Mouse (Mus musculus) heart, postnatal 10 days (tissue): ENCODE results near the gene Zfyve21. TPM values are rescaled to one million over a fixed set of nuclear protein-coding genes. Genes with fewer than 3 reads are reported as not detected.

Experiments used
- DNase-seq, 2 experiments: peaks; one replicate each; pipeline ENCODE4 v3.0.0; 2021
- intact Hi-C: fragments of 180-260 bp; cut with DNase I; formaldehyde crosslinking; loops from one replicate; pipeline ENCODE4 v1.15.1; 2025
- total RNA-seq, 2 experiments: library from RNA; stranded (reverse); gene quantifications; 2 replicates each; pipeline ENCODE4 v1.2.3; 2021

The Zfyve21 gene
- total RNA-seq, 2 experiments from 2014 or later: 44.5 to 53.2 TPM

GRCm38 (mm10) chr12:111798493-111798892 lies 15.5 kb upstream of the Zfyve21 start:
- intact Hi-C loops: no loop called here
- no peak for DNase-seq

GRCm38 (mm10) chr12:111800459-111801183 lies 13.3 kb upstream of the Zfyve21 start:
- peak; percentile 52 to 56 for DNase-seq
- intact Hi-C loops: no loop called here

DNA sequence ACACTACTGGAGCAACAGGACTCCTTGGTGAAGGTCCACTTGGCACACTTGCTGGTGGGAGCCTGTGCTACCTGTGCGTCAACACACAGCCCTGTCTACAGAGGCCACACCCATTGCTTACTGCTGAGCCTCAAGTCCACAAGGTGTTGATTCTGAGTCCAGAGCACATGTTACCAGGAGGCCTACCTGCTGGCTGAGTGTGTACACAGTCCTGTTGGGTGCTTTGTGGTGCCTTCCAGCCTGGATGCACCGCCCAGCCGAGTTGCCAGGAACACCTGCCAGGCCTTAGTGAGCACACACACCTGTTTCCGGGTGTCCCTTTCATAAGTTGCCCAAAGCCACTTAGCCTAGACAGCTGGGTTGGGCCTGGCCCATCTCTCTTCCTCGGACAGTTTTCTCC lies 10.4 kb upstream of the Zfyve21 start:
- no peak for DNase-seq
- intact Hi-C loops: no loop called here

DNA sequence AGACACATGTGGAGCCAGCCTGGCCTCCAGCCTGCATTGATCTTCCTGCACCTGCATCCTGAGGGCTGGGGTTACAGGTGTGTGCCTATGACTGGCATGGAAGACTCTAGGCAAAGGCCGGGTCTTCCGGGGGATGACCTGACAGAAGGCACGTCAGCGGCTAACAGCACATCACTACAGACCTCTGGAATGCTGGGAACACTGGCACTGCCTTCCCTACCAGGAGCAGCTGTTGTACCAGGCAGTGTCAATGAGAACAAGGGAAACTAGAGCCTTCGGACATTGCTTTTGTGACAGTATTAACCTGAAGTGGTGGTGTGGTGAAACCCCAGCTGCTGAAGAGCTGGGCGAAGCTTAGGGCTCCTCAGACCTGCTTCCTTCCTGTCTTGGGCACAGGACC lies 5.2 kb upstream of the Zfyve21 start:
- DNase-seq: no peak
- intact Hi-C loops: no loop called here

DNA sequence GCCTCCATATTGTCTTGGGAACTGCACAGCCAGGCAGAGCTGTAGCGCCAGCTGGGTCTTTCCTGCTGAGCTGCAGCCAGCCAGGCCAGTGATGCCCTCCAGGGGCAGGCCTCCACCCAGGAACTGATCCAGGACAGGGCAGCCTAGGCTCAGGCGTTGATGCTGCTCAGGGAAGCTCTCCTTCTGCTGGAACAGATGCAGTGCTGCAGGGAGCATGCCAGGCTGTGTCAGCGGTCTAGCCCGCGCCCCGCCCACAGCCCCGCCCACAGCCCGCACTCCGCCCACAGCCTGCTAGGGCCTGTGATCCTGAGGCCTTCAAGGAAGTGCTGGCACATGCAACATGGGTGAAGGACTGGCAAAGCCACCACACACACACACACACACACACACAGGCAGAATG lies 4.2 kb upstream of the Zfyve21 start:
- intact Hi-C loops: no loop called here
- DNase-seq: peak; percentile 84 to 86

GRCm38 (mm10) chr12:111812075-111812474 lies 1.9 kb upstream of the Zfyve21 start:
- intact Hi-C loops: no loop called here
- DNase-seq: no peak

- DNase-seq: no peak
- intact Hi-C loops: no loop called here
Observed at GRCm38 (mm10) chr12:111812611-111813010, 1.4 kb upstream of the Zfyve21 start.

- intact Hi-C loops: no loop called here
- DNase-seq: peak in 1 of 2 experiments; percentile 45
Observed at GRCm38 (mm10) chr12:111813111-111813765, 732 bp upstream of the Zfyve21 start.

GRCm38 (mm10) chr12:111814769-111815762 lies 1.1 kb downstream of the Zfyve21 start:
- no peak for DNase-seq
- intact Hi-C loops: no loop called here

DNA sequence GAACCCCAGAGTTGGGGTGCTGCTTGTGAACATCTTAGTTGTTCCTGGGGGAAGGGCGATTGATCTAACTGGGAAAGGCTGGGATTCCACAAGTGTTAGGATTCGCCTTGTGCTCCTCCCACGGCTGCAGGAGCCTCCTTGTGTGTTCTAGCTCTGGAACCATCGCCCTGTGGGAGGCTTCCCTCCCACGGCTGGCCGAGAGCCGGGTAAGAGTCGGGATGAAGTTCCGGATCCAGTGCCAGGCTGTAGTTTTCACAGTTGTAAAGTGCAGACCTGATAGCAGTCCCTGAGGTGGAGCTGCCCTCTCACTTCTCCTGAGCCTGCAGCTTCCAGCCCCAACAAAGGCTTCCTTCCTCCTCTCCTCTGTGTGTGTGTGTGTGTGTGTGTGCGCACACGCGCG lies 2.6 kb downstream of the Zfyve21 start:
- DNase-seq: peak; percentile 53 to 59
- intact Hi-C loops: no loop called here

DNA sequence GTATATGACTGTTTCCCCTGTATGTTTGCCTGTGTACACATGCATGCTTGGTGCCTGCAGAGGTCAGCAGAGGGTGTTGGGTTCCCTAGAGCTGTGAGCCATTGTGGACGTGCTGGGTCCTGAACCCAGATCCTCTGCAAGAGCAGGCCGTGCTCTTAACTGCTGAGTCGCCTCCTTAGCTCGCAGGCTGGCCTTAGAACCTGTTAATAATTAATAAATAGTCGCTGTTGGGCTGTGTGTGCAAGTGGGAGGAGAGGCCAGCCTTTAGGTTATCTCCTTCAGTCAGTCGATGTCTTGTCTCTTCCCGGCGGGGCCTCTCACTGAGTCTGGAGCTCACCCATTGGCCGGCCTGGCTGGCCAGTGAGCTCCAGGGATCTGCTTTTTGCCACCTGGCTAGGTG lies 3.0 kb downstream of the Zfyve21 start:
- intact Hi-C loops: no loop called here

GRCm38 (mm10) chr12:111817991-111818390 lies 4.0 kb downstream of the Zfyve21 start:
- intact Hi-C loops: no loop called here
- no peak for DNase-seq

More for the DNA sequence above, 3.0 kb downstream of the Zfyve21 start:
- no peak for DNase-seq

DNA sequence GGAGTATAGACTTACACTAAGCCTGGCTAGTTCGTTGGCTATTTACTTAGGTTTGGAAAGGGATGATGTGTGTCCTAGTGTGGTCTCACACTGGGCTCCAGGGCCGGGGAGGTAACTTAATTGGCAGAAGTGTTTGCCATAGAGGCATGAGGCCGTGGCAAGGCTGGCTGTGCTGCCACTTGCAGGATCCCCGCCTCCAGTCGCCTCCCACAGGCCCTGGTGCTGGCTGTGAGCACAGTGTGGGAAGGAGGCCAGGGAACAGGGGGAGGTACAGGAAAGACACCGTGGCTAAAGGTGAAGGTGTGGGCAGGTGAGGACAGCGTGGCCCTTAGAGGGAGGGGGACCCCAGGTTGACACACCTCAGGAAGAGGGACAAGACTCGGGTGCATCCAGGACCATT lies 6.0 kb downstream of the Zfyve21 start:
- no peak for DNase-seq
- intact Hi-C loops: no loop called here

DNA sequence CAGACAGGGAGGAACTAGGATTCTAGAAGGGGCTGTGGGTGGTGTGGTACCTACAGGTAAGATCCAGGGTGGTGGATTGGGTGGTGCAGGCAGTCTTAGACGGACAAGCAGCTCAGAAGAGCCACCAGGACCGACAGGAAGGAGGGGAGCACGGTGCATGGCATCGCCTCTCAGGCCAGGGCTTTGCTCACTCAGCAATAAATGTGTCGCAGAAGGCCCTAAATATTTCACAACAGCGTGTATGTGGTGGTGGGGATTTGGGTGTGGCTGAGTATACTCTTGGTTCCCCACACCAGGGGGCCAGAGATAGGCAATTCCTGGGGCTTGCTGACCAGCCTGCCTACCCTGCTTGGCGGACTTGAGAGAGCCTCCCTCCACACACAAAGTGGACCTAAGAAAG lies 6.7 kb downstream of the Zfyve21 start:
- intact Hi-C loops: no loop called here

DNA sequence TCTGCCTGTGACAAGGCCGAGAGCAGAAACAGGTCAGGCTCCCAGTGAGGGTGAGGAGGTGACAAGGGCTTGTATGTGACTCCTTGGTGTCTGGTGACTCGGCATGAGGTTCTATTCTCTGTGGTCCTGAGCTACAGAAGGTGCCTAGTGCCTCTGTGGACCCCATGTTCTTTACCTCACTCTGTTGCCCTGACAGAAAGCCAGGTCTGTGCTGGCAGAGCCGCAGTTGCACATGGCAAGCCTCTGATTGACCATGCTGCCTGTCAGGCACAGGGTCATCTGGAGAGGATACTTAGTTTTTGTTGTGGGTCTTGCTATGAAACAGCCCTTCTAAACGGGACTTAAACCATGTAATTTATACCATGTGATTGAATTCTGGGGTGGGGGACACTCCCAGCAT lies 8.0 kb downstream of the Zfyve21 start:
- no peak for DNase-seq
- intact Hi-C loops: no loop called here

More for the DNA sequence above, 6.7 kb downstream of the Zfyve21 start:
- no peak for DNase-seq

DNA sequence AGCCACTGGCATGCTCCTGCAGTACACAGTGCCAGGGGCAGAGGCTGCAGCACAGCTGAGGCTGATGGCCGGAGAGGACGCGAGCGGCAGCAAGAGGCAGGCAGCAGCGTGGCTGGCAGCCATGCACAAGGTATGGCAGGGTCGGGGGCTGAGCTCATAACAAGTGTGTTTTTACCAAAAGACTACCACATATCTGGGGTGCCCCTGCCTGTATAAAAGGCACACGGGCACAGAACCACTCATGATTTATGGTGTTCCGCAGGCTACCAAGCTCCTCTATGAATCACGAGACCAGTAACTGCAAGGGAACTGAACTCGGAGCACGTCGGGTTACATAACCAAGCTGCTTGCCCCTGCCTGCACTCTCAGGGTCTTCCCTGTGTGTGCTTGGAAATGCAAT lies 13.6 kb downstream of the Zfyve21 start:
- DNase-seq: no peak
- intact Hi-C loops: no loop called here

GRCm38 (mm10) chr12:111829447-111829846 lies 15.5 kb downstream of the Zfyve21 start:
- no peak for DNase-seq
- intact Hi-C loops: no loop called here

DNA sequence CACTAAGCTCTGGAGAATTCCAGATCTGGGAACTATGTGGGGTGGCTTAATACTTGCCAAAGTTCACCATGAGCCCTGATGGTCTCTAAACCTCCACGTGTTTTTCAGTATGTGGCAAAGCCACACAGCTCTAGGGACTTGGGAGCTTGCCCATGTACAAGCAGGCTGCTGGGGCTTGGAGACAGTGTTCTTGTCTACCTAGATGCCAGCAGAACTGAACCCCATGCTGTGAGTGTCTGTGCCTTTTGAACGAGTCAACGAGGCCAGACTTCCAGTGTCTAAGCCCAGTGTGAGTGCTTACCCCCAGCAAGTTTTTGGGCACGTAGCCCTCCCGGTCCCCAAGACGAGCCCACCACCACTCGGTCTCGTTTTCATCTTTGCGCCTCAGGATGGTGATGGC lies 16.0 kb downstream of the Zfyve21 start:
- intact Hi-C loops: no loop called here

DNA sequence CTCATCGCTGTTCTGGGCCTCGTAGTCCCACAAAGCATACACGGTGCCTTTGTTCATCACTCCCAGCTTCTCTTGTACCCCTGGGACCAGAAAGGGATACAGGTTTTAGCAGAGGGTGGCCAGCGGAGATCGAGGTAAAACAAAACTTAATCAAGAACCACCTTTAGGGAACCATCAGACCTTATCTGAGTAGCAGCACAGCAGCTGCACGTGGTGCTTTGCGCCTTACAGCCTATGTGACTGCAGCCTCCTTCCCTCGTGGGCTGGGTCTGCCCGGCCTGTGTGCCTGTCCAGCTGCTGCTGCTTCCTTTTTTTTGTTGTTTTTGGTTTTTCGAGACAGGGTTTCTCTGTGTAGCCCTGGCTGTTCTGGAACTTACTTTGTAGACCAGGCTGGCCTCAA lies 16.4 kb downstream of the Zfyve21 start:
- no peak for DNase-seq
- intact Hi-C loops: no loop called here

More for the DNA sequence above, 16.0 kb downstream of the Zfyve21 start:
- no peak for DNase-seq

DNA sequence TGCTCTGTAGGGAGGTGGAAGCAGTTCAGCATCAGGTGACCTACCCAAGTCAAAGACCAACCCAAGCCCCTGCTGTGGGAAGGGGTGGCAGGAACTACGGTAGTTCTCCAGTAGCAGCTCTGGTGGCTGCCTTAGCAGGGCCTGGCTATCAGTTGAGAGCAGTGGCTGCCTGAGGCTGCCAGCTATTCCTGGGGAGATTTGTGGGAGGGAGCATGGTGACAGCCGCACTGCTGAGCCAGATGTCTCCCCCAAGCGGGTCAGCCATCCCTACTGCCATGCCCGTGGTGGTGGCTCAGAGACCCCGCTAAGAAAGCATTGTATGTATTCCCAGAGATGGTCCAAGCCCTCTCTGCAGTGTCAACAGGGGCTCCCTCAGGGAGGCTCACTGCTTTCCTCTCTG lies 18.7 kb downstream of the Zfyve21 start:
- intact Hi-C loops: no loop called here
- no peak for DNase-seq

DNA sequence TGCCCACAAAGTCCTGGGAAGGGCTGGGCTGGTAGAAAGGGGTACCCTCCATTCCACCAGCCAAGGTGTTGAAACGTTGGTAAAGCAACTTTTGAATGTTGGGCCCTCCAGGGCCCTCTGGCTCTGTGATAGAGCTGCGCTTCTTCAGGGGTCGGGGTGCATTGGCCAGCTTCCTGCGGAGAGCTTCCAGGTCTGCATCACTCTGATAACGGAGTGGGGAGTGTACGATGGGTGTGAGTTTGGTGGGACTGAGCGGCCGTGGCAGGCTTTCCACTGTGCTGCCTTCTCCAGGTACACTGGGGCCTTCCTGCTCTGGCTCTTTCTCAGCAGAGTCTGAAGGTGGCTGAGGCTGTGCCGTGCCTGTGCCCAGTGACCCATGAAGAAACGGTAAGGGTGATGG lies 19.5 kb downstream of the Zfyve21 start:
- no peak for DNase-seq
- intact Hi-C loops: no loop called here
